Mouse (Mus musculus) stomach, postnatal 0 days (tissue): Measurements from ENCODE around the gene Pdss2. TPM values are rescaled to one million over a fixed set of nuclear protein-coding genes. Genes with fewer than 3 reads are reported as not detected.

Experiments
- ATAC-seq: fragments of 200-750 bp; cut with Nextera tagmentation; 2 replicates; pipeline ENCODE4 v1.8.0; 2017; ENCODE audit not compliant: low FRiP score, low TSS enrichment
- DNase-seq: peaks from one replicate; pipeline ENCODE4 v3.0.0-alpha.2; 2016; ENCODE audit warnings: low spot score
- H3K27ac ChIP-seq: fragments of 300-500 bp; sonication (generic); replicated peaks from 2 replicates; pipeline ENCODE4 v1.5.1; 2014; ENCODE audit warnings: mild to moderate bottlenecking, control low read depth
- H3K27me3 ChIP-seq: fragments of 300-500 bp; sonication (generic); 2 replicates; pipeline ENCODE4 v1.6.1; 2014; ENCODE audit warnings: low read length; ENCODE audit not compliant: control insufficient read depth, insufficient read depth
- H3K36me3 ChIP-seq: fragments of 300-500 bp; sonication (generic); 2 replicates; pipeline ENCODE4 v1.6.1; 2014; ENCODE audit warnings: low read length, mixed read lengths; ENCODE audit not compliant: control insufficient read depth, insufficient read depth
- H3K4me1 ChIP-seq: fragments of 300-500 bp; sonication (generic); replicated peaks from 2 replicates; pipeline ENCODE4 v1.6.1; 2014; ENCODE audit warnings: antibody characterized with exemption; ENCODE audit not compliant: control insufficient read depth, insufficient read depth
- H3K4me2 ChIP-seq: fragments of 300-500 bp; sonication (generic); replicated peaks from 2 replicates; pipeline ENCODE4 v1.6.1; 2014; ENCODE audit warnings: low read depth, mild to moderate bottlenecking, control low read depth, moderate library complexity
- H3K4me3 ChIP-seq: fragments of 300-500 bp; sonication (generic); 2 replicates; pipeline ENCODE4 v1.5.1; 2014; ENCODE audit warnings: low read depth, low read length, control low read depth
- H3K9ac ChIP-seq: fragments of 300-500 bp; sonication (generic); 2 replicates; pipeline ENCODE4 v1.6.1; 2014; ENCODE audit warnings: mild to moderate bottlenecking, low read length, control low read depth, mixed read lengths
- H3K9me3 ChIP-seq: fragments of 300-500 bp; sonication (generic); 2 replicates; pipeline ENCODE4 v1.6.1; 2016; ENCODE audit warnings: low read length; ENCODE audit not compliant: control insufficient read depth
- CTCF ChIP-seq: IDR thresholded peaks from 2 replicates; pipeline ENCODE4 v1.5.1; 2016; ENCODE audit warnings: antibody characterized with exemption, low read depth, mild to moderate bottlenecking, moderate library complexity
- EP300 ChIP-seq: optimal IDR thresholded peaks from 2 replicates; pipeline ENCODE3; 2016; ENCODE audit warnings: antibody characterized with exemption
- WGBS: fragments of 180-500 bp; shearing (Covaris S2); extraction: QIAGEN DNeasy Blood & Tissue Kit; methylation state at CpG from one replicate; pipeline ENCODE4 v1.1.7; 2014; 5-methylcytosine and 5-hydroxymethylcytosine counted together
- polyA plus RNA-seq: library from polyadenylated mRNA; unstranded; fragments of >200 nt; fragmentation: Nextera tagmentation; extraction: Ambion mirVana; gene quantifications from 2 replicates; pipeline ENCODE4 v1.2.1, GENCODE M21; 2015

The Pdss2 gene
- polyA plus RNA-seq, 1 experiment from 2014 or later = 6.2 TPM

- Histone ChIP-seq H3K4me1 (no peaks in the 10 kb centered on the region), H3K27ac (no peak overlapping the region), H3K4me2 (no peak overlapping the region), H3K4me3 (no peak overlapping the region), H3K9me3 (no peaks in the 10 kb centered on the region), H3K36me3 (no peaks in the 10 kb centered on the region), H3K27me3 (no peaks in the 10 kb centered on the region), H3K9ac (no peak overlapping the region)
- 95% methylated on average over 8 of the region's 8 CpGs for WGBS
- TF ChIP-seq CTCF = no peak
- TF ChIP-seq EP300 = no peak
- no peak for DNase-seq
- no peak for ATAC-seq
These were observed 155.5 kb downstream of the Pdss2 start for GRCm38 (mm10) chr10:43376749-43377148.

GRCm38 (mm10) chr10:43378279-43378678 lies 157.0 kb downstream of the Pdss2 start:
- WGBS = 50% methylated on average over 5 of the region's 5 CpGs
- Histone ChIP-seq H3K4me2 (no peak overlapping the region), H3K9me3 (no peaks in the 10 kb centered on the region), H3K27ac (no peak overlapping the region), H3K4me1 (no peaks in the 10 kb centered on the region), H3K9ac (no peak overlapping the region), H3K36me3 (no peaks in the 10 kb centered on the region), H3K27me3 (no peaks in the 10 kb centered on the region), H3K4me3 (no peak overlapping the region)
- ATAC-seq (no peak), DNase-seq (peak; percentile 55)
- no peak for TF ChIP-seq EP300
- TF ChIP-seq CTCF = peak; percentile 77

DNA sequence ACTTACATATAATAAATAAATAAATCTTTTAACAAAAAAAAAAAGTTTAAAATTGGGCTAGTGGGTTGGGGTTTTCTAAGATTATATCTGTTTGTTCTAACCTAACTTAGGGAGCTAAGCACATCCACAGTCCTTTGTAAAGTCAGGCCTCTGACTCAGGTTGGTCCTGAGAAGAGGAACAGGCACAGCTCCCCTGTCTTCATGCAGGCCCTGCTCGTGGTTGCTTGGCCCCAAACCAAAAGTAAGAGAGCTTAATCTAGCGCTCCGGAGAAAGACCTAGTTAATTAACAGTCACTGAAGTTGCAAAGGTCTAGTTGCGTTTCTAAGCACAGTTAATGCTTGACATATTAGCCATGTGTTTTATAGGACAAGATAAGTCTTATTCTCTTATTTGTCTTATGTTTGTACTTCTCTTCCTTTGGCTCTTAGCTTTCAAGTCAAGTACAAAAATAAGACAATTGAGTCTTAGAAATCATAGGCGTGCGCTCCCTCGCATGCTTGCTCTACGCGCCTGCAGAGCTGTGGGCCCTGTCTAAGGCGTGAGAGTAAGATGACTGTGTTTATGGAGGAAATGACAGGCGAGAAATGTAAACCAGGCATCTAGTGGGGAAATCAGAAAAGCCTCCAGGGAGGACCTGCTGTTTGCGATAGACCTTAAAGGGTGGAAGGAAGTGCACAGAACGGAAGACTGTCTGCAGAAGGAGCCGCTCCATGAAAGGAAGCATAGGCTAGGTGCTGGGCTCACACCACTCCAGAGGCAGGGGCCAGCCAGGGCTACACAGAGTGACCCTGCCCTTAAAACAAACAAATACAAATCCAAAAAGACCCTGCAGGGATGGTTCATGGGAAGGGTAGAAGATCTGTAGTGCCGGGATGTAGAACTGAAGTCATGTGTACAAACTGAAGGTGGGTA lies 157.7 kb downstream of the Pdss2 start:
- H3K27ac ChIP-seq = no peak overlapping the region
- H3K27me3 ChIP-seq = no peaks in the 10 kb centered on the region
- H3K4me3 ChIP-seq = no peak overlapping the region
- 57% methylated on average over 15 of the region's 15 CpGs for WGBS
- DNase-seq = no peak
- no peaks in the 10 kb centered on the region for H3K4me1 ChIP-seq
- no peaks in the 10 kb centered on the region for H3K36me3 ChIP-seq
- no peaks in the 10 kb centered on the region for H3K9me3 ChIP-seq
- no peak overlapping the region for H3K9ac ChIP-seq
- ATAC-seq = no peak
- TF ChIP-seq CTCF = no peak
- TF ChIP-seq EP300 = no peak
- no peak overlapping the region for H3K4me2 ChIP-seq

- DNase-seq (no peak), ATAC-seq (no peak)
- no peak overlapping the region for H3K27ac ChIP-seq
- no peaks in the 10 kb centered on the region for H3K4me1 ChIP-seq
- 90% methylated on average over 3 of the region's 3 CpGs for WGBS
- H3K4me2 ChIP-seq = no peak overlapping the region
- no peaks in the 10 kb centered on the region for H3K27me3 ChIP-seq
- no peak overlapping the region for H3K4me3 ChIP-seq
- H3K9me3 ChIP-seq = no peaks in the 10 kb centered on the region
- no peak overlapping the region for H3K9ac ChIP-seq
- H3K36me3 ChIP-seq = no peaks in the 10 kb centered on the region
- TF ChIP-seq CTCF (no peak), EP300 (no peak)
These were observed 161.4 kb downstream of the Pdss2 start for GRCm38 (mm10) chr10:43382660-43383059.

- Histone ChIP-seq H3K4me2 (no peak overlapping the region), H3K9ac (no peak overlapping the region), H3K27ac (no peak overlapping the region), H3K36me3 (no peaks in the 10 kb centered on the region), H3K9me3 (no peaks in the 10 kb centered on the region), H3K4me1 (no peaks in the 10 kb centered on the region), H3K4me3 (no peak overlapping the region), H3K27me3 (no peaks in the 10 kb centered on the region)
- 59% methylated on average over 5 of the region's 5 CpGs for WGBS
- TF ChIP-seq CTCF = no peak
- no peak for TF ChIP-seq EP300
- no peak for DNase-seq
- ATAC-seq = no peak
These were observed 163.3 kb downstream of the Pdss2 start for GRCm38 (mm10) chr10:43384623-43385022.

DNA sequence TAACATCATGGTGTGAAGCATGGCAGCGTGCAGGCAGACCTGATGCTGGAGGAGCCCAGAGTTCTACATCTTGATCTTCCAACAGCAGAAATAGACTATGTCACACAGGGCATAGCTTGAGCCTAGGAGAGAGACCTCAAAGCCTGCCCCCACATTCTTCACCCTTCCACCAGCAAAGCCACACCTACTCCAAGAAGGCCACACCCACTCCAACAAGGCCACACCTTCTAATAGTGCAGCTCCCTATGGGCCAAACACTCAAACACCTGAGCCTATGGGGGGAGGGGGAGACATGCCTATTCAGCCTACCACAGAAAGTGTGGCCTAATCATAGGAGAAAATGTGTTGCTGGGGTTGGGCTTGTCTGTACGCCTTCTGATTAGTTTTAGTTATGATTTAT lies 171.6 kb downstream of the Pdss2 start:
- DNase-seq = no peak
- WGBS = 98% methylated on average over 2 of the region's 2 CpGs

More for the DNA sequence above, 171.6 kb downstream of the Pdss2 start:
- no peak overlapping the region for H3K4me3 ChIP-seq
- no peak overlapping the region for H3K9ac ChIP-seq
- no peak for TF ChIP-seq CTCF
- no peak for TF ChIP-seq EP300
- H3K4me1 ChIP-seq = no peaks in the 10 kb centered on the region
- no peak overlapping the region for H3K4me2 ChIP-seq
- no peaks in the 10 kb centered on the region for H3K27me3 ChIP-seq
- no peaks in the 10 kb centered on the region for H3K36me3 ChIP-seq
- H3K9me3 ChIP-seq = no peaks in the 10 kb centered on the region
- no peak for ATAC-seq
- no peak overlapping the region for H3K27ac ChIP-seq
